Mouse (Mus musculus): ENCODE data around the gene Atcay. TPM values are rescaled to one million over a fixed set of nuclear protein-coding genes. Genes with fewer than 3 reads are reported as not detected.
A peak's percentile ranks its signal among the peaks of the same experiment; 100 is the strongest.

The Atcay gene
- total RNA-seq, 1 experiment: 4.1 TPM

GRCm38 (mm10) chr10:81240876-81241275 is 10.2 kb upstream of the Atcay start:
- TF ChIP-seq ZC3H11A (IDR thresholded peaks at IDR 0.05; ENCODE audit: borderline replicate concordance, low read depth, low read length) (no peak), HCFC1 (IDR thresholded peaks at IDR 0.05; ENCODE audit: borderline replicate concordance, insufficient read depth, low read length) (no peak), ZNF384 (IDR thresholded peaks at IDR 0.05; ENCODE audit: low read depth, low read length) (no peak), MAFK (IDR thresholded peaks at IDR 0.05; ENCODE audit: insufficient read depth, low read depth, low read length) (no peak), CHD2 (IDR thresholded peaks at IDR 0.05; ENCODE audit: low read depth, low read length) (no peak)
- peaks cover 3 to 15% of the 10 kb centered on the region in 2 experiments; a peak in 2 of 4 replicates for H3K4me1 ChIP-seq (ENCODE audit: control insufficient read depth in 2 of 2, insufficient read depth in 2 of 2, low read length in 2 of 2, poor library complexity in 1 of 2)
- H3K4me3 ChIP-seq (ENCODE audit: insufficient read depth in 1 of 2, low read depth in 1 of 2, low read length in 2 of 2, poor library complexity in 1 of 2, severe bottlenecking in 1 of 2): no peak overlapping the region
- no peak overlapping the region for H3K9ac ChIP-seq (ENCODE audit: insufficient read depth, low read depth, low read length, poor library complexity, severe bottlenecking)
- in situ Hi-C loops (cut with MboI; ENCODE audit: low sequenced_read_pairs in 2 of 2, unreplicated experiment in 2 of 2): no loop called here
- DNase-seq (ENCODE audit: low read depth, low spot score): peak; percentile 85
- H3K36me3 ChIP-seq (ENCODE audit: control insufficient read depth, insufficient read depth, low read length, poor library complexity, severe bottlenecking): no peaks in the 10 kb centered on the region
- no peaks in the 10 kb centered on the region for H3K9me3 ChIP-seq (ENCODE audit: control insufficient read depth, insufficient read depth, low read depth, low read length)
- no peak overlapping the region for H3K27ac ChIP-seq (ENCODE audit: insufficient read depth, low read depth, low read length, poor library complexity, severe bottlenecking)

DNA sequence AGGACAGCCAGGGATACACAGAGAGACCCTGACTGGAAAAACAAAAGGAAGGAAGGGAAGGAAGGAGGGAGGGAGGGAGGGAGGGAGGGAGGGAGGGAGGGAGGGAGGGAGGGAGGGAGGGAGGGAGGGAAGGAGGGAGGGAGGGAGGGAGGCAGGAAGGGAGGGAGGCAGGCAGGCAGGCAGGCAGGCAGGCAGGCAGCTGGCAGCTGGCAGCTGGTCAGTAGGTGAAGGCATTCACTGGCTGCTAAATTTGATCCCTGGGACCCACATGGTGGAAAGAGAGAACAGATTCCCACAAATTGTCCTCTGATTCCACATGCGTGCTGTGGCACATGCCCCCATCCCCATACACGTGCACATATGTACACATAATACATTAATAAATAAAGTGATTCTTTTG is 8.0 kb upstream of the Atcay start:
- Histone ChIP-seq H3K4me3 (ENCODE audit: insufficient read depth in 1 of 2, low read depth in 1 of 2, low read length in 2 of 2, poor library complexity in 1 of 2, severe bottlenecking in 1 of 2) (no peak overlapping the region), H3K4me1 (ENCODE audit: control insufficient read depth in 2 of 2, insufficient read depth in 2 of 2, low read length in 2 of 2, poor library complexity in 1 of 2) (peaks cover 2 to 10% of the 10 kb centered on the region in 2 experiments; a peak in 1 of 4 replicates), H3K27ac (ENCODE audit: insufficient read depth, low read depth, low read length, poor library complexity, severe bottlenecking) (no peak overlapping the region), H3K9me3 (ENCODE audit: control insufficient read depth, insufficient read depth, low read depth, low read length) (no peaks in the 10 kb centered on the region), H3K36me3 (ENCODE audit: control insufficient read depth, insufficient read depth, low read length, poor library complexity, severe bottlenecking) (no peaks in the 10 kb centered on the region), H3K9ac (ENCODE audit: insufficient read depth, low read depth, low read length, poor library complexity, severe bottlenecking) (no peak overlapping the region)
- TF ChIP-seq HCFC1 (IDR thresholded peaks at IDR 0.05; ENCODE audit: borderline replicate concordance, insufficient read depth, low read length) (no peak), ZC3H11A (IDR thresholded peaks at IDR 0.05; ENCODE audit: borderline replicate concordance, low read depth, low read length) (no peak), MAFK (IDR thresholded peaks at IDR 0.05; ENCODE audit: insufficient read depth, low read depth, low read length) (no peak), CHD2 (IDR thresholded peaks at IDR 0.05; ENCODE audit: low read depth, low read length) (no peak), ZNF384 (IDR thresholded peaks at IDR 0.05; ENCODE audit: low read depth, low read length) (no peak)
- no peak for DNase-seq (ENCODE audit: low read depth, low spot score)
- in situ Hi-C loops (cut with MboI; ENCODE audit: low sequenced_read_pairs in 2 of 2, unreplicated experiment in 2 of 2): no loop called here

- TF ChIP-seq HCFC1 (IDR thresholded peaks at IDR 0.05; ENCODE audit: borderline replicate concordance, insufficient read depth, low read length) (no peak), MAFK (IDR thresholded peaks at IDR 0.05; ENCODE audit: insufficient read depth, low read depth, low read length) (no peak), ZC3H11A (IDR thresholded peaks at IDR 0.05; ENCODE audit: borderline replicate concordance, low read depth, low read length) (no peak), CHD2 (IDR thresholded peaks at IDR 0.05; ENCODE audit: low read depth, low read length) (no peak), ZNF384 (IDR thresholded peaks at IDR 0.05; ENCODE audit: low read depth, low read length) (no peak)
- no peak for DNase-seq (ENCODE audit: low read depth, low spot score)
- Histone ChIP-seq H3K9ac (ENCODE audit: insufficient read depth, low read depth, low read length, poor library complexity, severe bottlenecking) (no peak overlapping the region), H3K4me3 (ENCODE audit: insufficient read depth in 1 of 2, low read depth in 1 of 2, low read length in 2 of 2, poor library complexity in 1 of 2, severe bottlenecking in 1 of 2) (no peak overlapping the region; a peak in 1 of 4 replicates), H3K4me1 (ENCODE audit: control insufficient read depth in 2 of 2, insufficient read depth in 2 of 2, low read length in 2 of 2, poor library complexity in 1 of 2) (peaks cover 4 to 11% of the 10 kb centered on the region in 2 experiments; a peak in 3 of 4 replicates), H3K9me3 (ENCODE audit: control insufficient read depth, insufficient read depth, low read depth, low read length) (no peaks in the 10 kb centered on the region), H3K36me3 (ENCODE audit: control insufficient read depth, insufficient read depth, low read length, poor library complexity, severe bottlenecking) (no peaks in the 10 kb centered on the region), H3K27ac (ENCODE audit: insufficient read depth, low read depth, low read length, poor library complexity, severe bottlenecking) (no peak overlapping the region)
- in situ Hi-C loops (cut with MboI; ENCODE audit: low sequenced_read_pairs in 2 of 2, unreplicated experiment in 2 of 2): no loop called here
Observed at GRCm38 (mm10) chr10:81236471-81237268, 6.0 kb upstream of the Atcay start.

- H3K9me3 ChIP-seq (ENCODE audit: control insufficient read depth, insufficient read depth, low read depth, low read length): no peaks in the 10 kb centered on the region
- TF ChIP-seq ZNF384 (IDR thresholded peaks at IDR 0.05; ENCODE audit: low read depth, low read length): no peak
- no peak for TF ChIP-seq CHD2 (IDR thresholded peaks at IDR 0.05; ENCODE audit: low read depth, low read length)
- no peak for TF ChIP-seq MAFK (IDR thresholded peaks at IDR 0.05; ENCODE audit: insufficient read depth, low read depth, low read length)
- TF ChIP-seq ZC3H11A (IDR thresholded peaks at IDR 0.05; ENCODE audit: borderline replicate concordance, low read depth, low read length): no peak
- H3K36me3 ChIP-seq (ENCODE audit: control insufficient read depth, insufficient read depth, low read length, poor library complexity, severe bottlenecking): no peaks in the 10 kb centered on the region
- H3K27ac ChIP-seq (ENCODE audit: insufficient read depth, low read depth, low read length, poor library complexity, severe bottlenecking): no peak overlapping the region
- DNase-seq (ENCODE audit: low read depth, low spot score): no peak
- no peak overlapping the region for H3K9ac ChIP-seq (ENCODE audit: insufficient read depth, low read depth, low read length, poor library complexity, severe bottlenecking)
- H3K4me1 ChIP-seq (ENCODE audit: control insufficient read depth in 2 of 2, insufficient read depth in 2 of 2, low read length in 2 of 2, poor library complexity in 1 of 2): peaks cover 4 to 27% of the 10 kb centered on the region in 2 experiments; a peak in 3 of 4 replicates
- in situ Hi-C loops (cut with MboI; ENCODE audit: low sequenced_read_pairs in 2 of 2, unreplicated experiment in 2 of 2): no loop called here
- H3K4me3 ChIP-seq (ENCODE audit: insufficient read depth in 1 of 2, low read depth in 1 of 2, low read length in 2 of 2, poor library complexity in 1 of 2, severe bottlenecking in 1 of 2): no peak overlapping the region
Observed at GRCm38 (mm10) chr10:81234206-81234605, 3.6 kb upstream of the Atcay start.

Measured in ES-E14 (cell line).